Mouse (Mus musculus): ENCODE measurements at regions not wholly inside any gene's neighbourhood (a gene's known extent, or its start where the extent isn't known, plus 50 kb on each side); places are given as distances from the start of the nearest gene placed in this dataset.

DNA sequence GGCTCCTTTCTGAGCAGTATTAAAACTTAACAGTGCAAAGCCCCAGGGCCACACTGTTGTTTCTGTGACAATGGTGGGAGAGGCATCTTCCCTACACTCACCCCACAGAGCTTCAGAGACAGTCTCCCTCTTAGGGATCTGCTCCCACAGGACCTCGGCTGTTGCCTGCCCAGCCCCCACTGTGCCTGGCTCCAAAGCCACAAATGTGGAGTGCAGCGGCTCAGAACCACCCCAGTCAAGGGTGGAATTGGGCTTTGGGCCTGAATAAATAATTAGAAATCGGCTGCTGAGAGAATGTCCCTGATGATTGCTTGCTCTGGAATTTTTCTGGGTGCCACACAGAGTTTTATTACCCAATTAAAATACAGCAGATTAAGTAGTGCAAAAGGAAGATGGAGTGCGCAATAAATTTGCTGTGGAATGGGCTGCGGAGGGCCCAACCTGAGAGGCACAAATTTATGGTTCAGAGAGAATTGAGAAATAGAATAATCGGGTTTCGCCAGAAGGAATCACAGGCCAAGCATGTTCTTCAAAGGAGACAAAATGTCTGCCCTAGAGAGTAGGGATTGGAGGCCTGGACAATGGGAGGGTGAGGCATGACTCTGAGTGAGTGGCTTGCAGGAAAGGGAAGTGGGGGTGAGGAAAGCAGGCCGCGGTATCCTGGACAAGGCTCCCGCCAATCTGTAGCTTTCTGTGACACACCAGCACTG lies 56.4 kb downstream of the Cd24a start:
- Histone ChIP-seq H3K9me3 (ENCODE audit: control insufficient read depth, low read length) (no peaks in the 10 kb centered on the region), H3K4me1 (ENCODE audit: control insufficient read depth, insufficient read depth, low read length) (no peaks in the 10 kb centered on the region), H3K9ac (replicated peaks; ENCODE audit: low read length) (no peak overlapping the region), H3K4me2 (ENCODE audit: low read length) (no peak overlapping the region), H3K4me3 (replicated peaks; ENCODE audit: low read depth, low read length) (no peak overlapping the region), H3K27ac (replicated peaks; ENCODE audit: low read depth, low read length) (no peak overlapping the region), H3K36me3 (ENCODE audit: control insufficient read depth, insufficient read depth, low read length) (no peaks in the 10 kb centered on the region), H3K27me3 (ENCODE audit: control insufficient read depth, insufficient read depth, low read length) (no peaks in the 10 kb centered on the region)
- 76% methylated on average over 10 of the region's 10 CpGs for WGBS
- no peak for ATAC-seq (ENCODE audit: low FRiP score, low TSS enrichment)
- DNase-seq = no peak

DNA sequence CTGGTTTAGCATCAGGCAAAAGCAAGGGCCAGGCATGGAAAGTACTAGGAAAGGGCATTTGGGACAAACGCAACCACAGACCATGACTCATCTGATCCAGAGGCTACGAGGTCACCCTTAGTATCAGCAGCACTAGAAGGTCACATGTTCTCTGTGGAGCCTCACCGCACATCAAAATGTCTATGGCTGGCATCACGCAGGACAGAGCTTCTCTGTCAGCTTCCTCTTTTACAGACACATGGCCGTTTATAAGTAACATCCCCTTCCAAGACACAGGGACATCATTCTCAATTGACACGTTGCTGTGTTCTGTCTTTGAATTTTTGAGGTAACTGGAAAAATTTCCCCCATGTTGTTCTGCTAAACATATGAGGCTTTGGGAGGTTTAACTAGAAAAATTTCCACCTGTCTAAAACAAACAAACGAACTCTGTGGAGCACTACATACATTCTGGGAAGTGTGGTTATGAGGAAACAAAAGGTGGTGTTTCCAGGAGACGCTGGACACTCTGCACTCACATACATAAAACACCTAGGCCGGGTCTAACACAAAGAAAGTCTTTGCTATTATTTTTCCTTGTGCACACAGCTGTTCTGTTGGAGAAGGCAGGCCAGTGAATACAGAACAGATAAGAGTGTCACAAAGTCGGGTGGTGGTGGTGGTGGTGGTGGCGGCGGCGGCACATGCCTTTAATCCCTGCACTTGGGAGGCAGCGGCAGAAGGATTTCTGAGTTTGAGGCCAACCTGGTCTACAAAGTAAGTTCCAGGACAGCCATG lies 63.3 kb downstream of the Cd24a start:
- H3K4me1 ChIP-seq (ENCODE audit: control insufficient read depth, insufficient read depth, low read length) = no peaks in the 10 kb centered on the region
- H3K27ac ChIP-seq (replicated peaks; ENCODE audit: low read depth, low read length) = no peak overlapping the region
- H3K9me3 ChIP-seq (ENCODE audit: control insufficient read depth, low read length) = no peaks in the 10 kb centered on the region
- ATAC-seq (ENCODE audit: low FRiP score, low TSS enrichment) (no peak), DNase-seq (no peak)
- no peaks in the 10 kb centered on the region for H3K27me3 ChIP-seq (ENCODE audit: control insufficient read depth, insufficient read depth, low read length)
- H3K9ac ChIP-seq (replicated peaks; ENCODE audit: low read length) = no peak overlapping the region
- WGBS = 80% methylated on average over 14 of the region's 14 CpGs
- H3K36me3 ChIP-seq (ENCODE audit: control insufficient read depth, insufficient read depth, low read length) = no peaks in the 10 kb centered on the region
- no peak overlapping the region for H3K4me3 ChIP-seq (replicated peaks; ENCODE audit: low read depth, low read length)
- H3K4me2 ChIP-seq (ENCODE audit: low read length) = no peak overlapping the region

DNA sequence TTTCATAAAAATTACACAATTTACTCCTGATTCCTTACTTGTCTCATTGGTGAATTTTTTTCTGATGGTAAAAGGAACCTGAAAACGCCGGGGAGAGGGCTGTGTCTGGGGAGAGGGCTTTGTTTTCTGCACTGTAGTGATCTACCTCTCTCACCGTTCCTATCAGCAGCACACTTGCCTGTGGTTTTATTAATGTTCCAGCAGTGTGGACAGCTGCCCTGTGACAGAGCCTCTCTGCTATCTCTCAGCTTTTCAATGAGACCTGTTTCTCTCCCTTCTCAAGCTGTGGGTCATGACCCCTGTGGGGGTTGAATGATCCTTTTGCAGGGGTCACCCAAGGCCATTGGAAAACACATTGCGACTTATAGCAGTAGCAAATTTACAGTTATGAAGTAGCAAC lies 68.2 kb downstream of the Cd24a start:
- no peak overlapping the region for H3K27ac ChIP-seq (replicated peaks; ENCODE audit: low read depth, low read length)
- no peaks in the 10 kb centered on the region for H3K4me1 ChIP-seq (ENCODE audit: control insufficient read depth, insufficient read depth, low read length)
- H3K4me3 ChIP-seq (replicated peaks; ENCODE audit: low read depth, low read length) = no peak overlapping the region
- ATAC-seq (ENCODE audit: low FRiP score, low TSS enrichment) (no peak), DNase-seq (no peak)
- H3K4me2 ChIP-seq (ENCODE audit: low read length) = no peak overlapping the region
- no peaks in the 10 kb centered on the region for H3K36me3 ChIP-seq (ENCODE audit: control insufficient read depth, insufficient read depth, low read length)
- H3K27me3 ChIP-seq (ENCODE audit: control insufficient read depth, insufficient read depth, low read length) = no peaks in the 10 kb centered on the region
- no peak overlapping the region for H3K9ac ChIP-seq (replicated peaks; ENCODE audit: low read length)
- WGBS = 60% methylated on average over 4 of the region's 4 CpGs
- H3K9me3 ChIP-seq (ENCODE audit: control insufficient read depth, low read length) = no peaks in the 10 kb centered on the region

DNA sequence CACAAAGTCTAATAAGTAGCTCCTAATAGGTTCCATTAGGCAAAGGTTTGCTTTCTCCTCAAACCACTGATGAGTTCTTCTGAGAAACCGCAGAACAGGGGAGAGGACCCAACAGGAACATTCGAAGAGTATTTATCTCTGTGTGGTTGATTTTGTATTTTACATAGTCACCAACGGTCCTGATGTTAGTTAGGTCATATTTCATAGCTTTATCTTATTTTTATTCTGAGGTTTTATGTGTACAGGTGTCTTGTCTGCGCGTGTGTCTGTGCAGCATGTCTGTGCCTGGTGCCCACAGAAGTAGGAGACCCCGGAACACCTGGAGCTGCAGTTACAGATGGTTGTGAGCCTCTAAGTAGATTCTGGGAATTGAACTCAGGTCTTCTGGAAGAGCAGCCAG lies 68.9 kb downstream of the Cd24a start:
- no peak for ATAC-seq (ENCODE audit: low FRiP score, low TSS enrichment)
- no peaks in the 10 kb centered on the region for H3K36me3 ChIP-seq (ENCODE audit: control insufficient read depth, insufficient read depth, low read length)
- H3K4me2 ChIP-seq (ENCODE audit: low read length) = no peak overlapping the region
- 93% methylated on average over 6 of the region's 6 CpGs for WGBS
- H3K4me1 ChIP-seq (ENCODE audit: control insufficient read depth, insufficient read depth, low read length) = no peaks in the 10 kb centered on the region
- no peak overlapping the region for H3K27ac ChIP-seq (replicated peaks; ENCODE audit: low read depth, low read length)
- no peak for DNase-seq
- no peaks in the 10 kb centered on the region for H3K27me3 ChIP-seq (ENCODE audit: control insufficient read depth, insufficient read depth, low read length)
- no peak overlapping the region for H3K9ac ChIP-seq (replicated peaks; ENCODE audit: low read length)
- no peaks in the 10 kb centered on the region for H3K9me3 ChIP-seq (ENCODE audit: control insufficient read depth, low read length)
- H3K4me3 ChIP-seq (replicated peaks; ENCODE audit: low read depth, low read length) = no peak overlapping the region

DNA sequence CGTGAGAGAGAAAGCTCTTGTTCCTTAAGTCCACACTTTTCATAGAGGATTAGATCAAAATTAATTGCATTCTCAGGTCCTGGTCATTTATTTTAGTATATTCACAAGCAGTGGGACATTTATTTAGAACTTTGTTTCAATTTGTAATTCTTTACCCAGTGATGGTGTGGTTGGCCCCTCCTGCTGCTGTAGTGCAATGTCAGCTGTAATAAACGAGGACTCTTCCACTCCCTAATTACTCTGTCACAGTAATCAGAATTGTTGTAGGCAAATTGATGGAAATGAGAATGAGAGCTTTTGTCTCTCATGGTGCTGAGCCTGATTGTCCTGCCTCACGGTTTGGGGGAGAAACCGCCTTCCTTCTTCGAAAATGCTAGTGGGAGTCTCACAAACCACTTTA lies 70.1 kb downstream of the Cd24a start:
- 66% methylated on average over 5 of the region's 5 CpGs for WGBS
- no peak for DNase-seq
- H3K4me2 ChIP-seq (ENCODE audit: low read length) = no peak overlapping the region

DNA sequence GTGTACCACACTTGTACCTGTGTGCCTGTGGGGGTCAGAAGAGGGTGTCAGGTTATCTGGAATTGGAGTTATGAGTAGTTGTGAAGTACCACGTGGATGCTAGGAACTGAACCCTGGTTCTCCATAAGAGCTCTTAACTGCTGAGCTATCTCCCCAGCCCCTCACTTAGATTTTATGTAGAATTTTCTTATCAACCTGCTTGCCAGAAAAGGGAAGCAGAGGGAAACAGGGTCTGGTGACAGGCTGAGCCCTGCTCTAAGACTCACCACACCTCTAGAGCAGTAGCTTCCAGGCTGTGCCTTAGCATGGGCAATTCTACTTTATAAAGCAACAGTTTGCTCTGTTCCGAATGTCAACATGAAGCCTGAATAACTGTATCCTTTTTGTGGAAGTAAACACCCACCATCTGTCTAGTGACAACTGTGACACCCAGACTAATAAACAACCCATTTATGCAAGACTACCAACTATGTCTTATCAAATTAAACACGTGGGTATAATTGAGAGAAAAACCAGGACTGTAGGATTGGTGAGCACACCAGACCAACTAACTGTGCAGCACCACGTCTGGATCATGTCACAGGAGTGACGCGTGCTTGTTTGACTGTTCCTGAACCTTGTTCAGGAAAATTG lies 70.8 kb downstream of the Cd24a start:
- DNase-seq (no peak), ATAC-seq (ENCODE audit: low FRiP score, low TSS enrichment) (no peak)
- Histone ChIP-seq H3K9ac (replicated peaks; ENCODE audit: low read length) (no peak overlapping the region), H3K9me3 (ENCODE audit: control insufficient read depth, low read length) (no peaks in the 10 kb centered on the region), H3K27me3 (ENCODE audit: control insufficient read depth, insufficient read depth, low read length) (no peaks in the 10 kb centered on the region), H3K4me1 (ENCODE audit: control insufficient read depth, insufficient read depth, low read length) (no peaks in the 10 kb centered on the region), H3K4me2 (ENCODE audit: low read length) (no peak overlapping the region), H3K4me3 (replicated peaks; ENCODE audit: low read depth, low read length) (no peak overlapping the region), H3K27ac (replicated peaks; ENCODE audit: low read depth, low read length) (no peak overlapping the region), H3K36me3 (ENCODE audit: control insufficient read depth, insufficient read depth, low read length) (no peaks in the 10 kb centered on the region)
- 88% methylated on average over 6 of the region's 6 CpGs for WGBS

More for the DNA sequence above, 70.1 kb downstream of the Cd24a start:
- Histone ChIP-seq H3K9me3 (ENCODE audit: control insufficient read depth, low read length) (no peaks in the 10 kb centered on the region), H3K4me1 (ENCODE audit: control insufficient read depth, insufficient read depth, low read length) (no peaks in the 10 kb centered on the region), H3K4me3 (replicated peaks; ENCODE audit: low read depth, low read length) (no peak overlapping the region), H3K36me3 (ENCODE audit: control insufficient read depth, insufficient read depth, low read length) (no peaks in the 10 kb centered on the region), H3K27me3 (ENCODE audit: control insufficient read depth, insufficient read depth, low read length) (no peaks in the 10 kb centered on the region), H3K9ac (replicated peaks; ENCODE audit: low read length) (no peak overlapping the region), H3K27ac (replicated peaks; ENCODE audit: low read depth, low read length) (no peak overlapping the region)
- no peak for ATAC-seq (ENCODE audit: low FRiP score, low TSS enrichment)

DNA sequence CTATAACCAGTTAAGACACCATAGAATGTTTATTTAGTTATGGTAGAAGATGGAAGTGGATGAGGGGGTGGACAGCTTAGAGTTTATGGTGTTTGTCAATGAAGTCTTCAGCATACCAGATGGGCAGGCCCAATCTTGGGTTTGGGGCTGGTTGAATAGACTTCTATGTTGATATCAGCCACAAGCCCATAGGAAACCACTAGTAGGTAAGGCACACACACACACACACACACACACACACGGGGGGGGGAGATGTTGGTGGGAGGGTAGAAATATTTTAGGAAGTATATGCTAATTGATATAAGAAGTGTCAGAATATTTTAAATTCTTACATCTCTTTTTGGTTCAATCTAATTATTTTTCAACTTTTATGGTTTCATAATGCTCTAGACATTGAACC lies 72.4 kb downstream of the Cd24a start:
- H3K36me3 ChIP-seq (ENCODE audit: control insufficient read depth, insufficient read depth, low read length) = no peaks in the 10 kb centered on the region
- H3K27me3 ChIP-seq (ENCODE audit: control insufficient read depth, insufficient read depth, low read length) = no peaks in the 10 kb centered on the region
- H3K4me3 ChIP-seq (replicated peaks; ENCODE audit: low read depth, low read length) = no peak overlapping the region
- no peaks in the 10 kb centered on the region for H3K9me3 ChIP-seq (ENCODE audit: control insufficient read depth, low read length)
- WGBS = 88% methylated on average over 1 of the region's 1 CpGs
- H3K4me2 ChIP-seq (ENCODE audit: low read length) = no peak overlapping the region
- DNase-seq (no peak), ATAC-seq (ENCODE audit: low FRiP score, low TSS enrichment) (no peak)
- no peak overlapping the region for H3K27ac ChIP-seq (replicated peaks; ENCODE audit: low read depth, low read length)
- peaks cover 2% of the 10 kb centered on the region; the same call in 1 of the 2 replicates for H3K4me1 ChIP-seq (ENCODE audit: control insufficient read depth, insufficient read depth, low read length)
- no peak overlapping the region for H3K9ac ChIP-seq (replicated peaks; ENCODE audit: low read length)

DNA sequence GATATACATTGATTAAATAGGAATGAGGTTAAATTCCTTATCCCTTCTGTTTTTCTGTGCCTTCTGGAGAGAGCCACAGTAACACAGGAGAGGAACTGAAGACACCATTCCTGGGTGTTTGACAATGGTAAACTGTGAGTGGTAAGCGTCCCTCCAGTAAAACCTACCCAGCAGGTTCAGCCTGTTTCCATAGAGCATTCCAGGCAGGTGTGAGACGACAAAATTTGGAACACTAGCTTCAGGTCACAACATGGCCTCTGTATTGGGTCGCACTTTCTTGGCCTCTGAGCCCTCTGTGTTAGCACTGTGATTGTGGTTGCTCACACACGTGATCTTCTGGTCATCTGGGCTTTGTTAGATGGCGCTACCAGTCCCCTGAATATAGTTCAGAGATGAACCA lies 73.4 kb downstream of the Cd24a start:
- H3K4me2 ChIP-seq (ENCODE audit: low read length) = no peak overlapping the region
- no peaks in the 10 kb centered on the region for H3K9me3 ChIP-seq (ENCODE audit: control insufficient read depth, low read length)
- no peaks in the 10 kb centered on the region for H3K27me3 ChIP-seq (ENCODE audit: control insufficient read depth, insufficient read depth, low read length)
- H3K9ac ChIP-seq (replicated peaks; ENCODE audit: low read length) = no peak overlapping the region
- no peak overlapping the region for H3K4me3 ChIP-seq (replicated peaks; ENCODE audit: low read depth, low read length)
- no peak for ATAC-seq (ENCODE audit: low FRiP score, low TSS enrichment)
- whole genome bisulfite sequencing = 84% methylated on average over 5 of the region's 5 CpGs
- H3K36me3 ChIP-seq (ENCODE audit: control insufficient read depth, insufficient read depth, low read length) = no peaks in the 10 kb centered on the region
- no peak overlapping the region for H3K27ac ChIP-seq (replicated peaks; ENCODE audit: low read depth, low read length)
- peaks cover 4% of the 10 kb centered on the region; the same call in 1 of the 2 replicates for H3K4me1 ChIP-seq (ENCODE audit: control insufficient read depth, insufficient read depth, low read length)
- DNase-seq = no peak

Measured in midbrain, embryonic 14.5 days (tissue).